Mouse (Mus musculus) testis, postnatal 14 days (tissue): ENCODE results near the gene Dtnb.

Experiments
- DNase-seq: peaks from one replicate; pipeline ENCODE4 v3.0.0; 2021; ENCODE audit warnings: low spot score

The Dtnb gene

GRCm38 (mm10) chr12:3732623-3733265, 160.6 kb downstream of the Dtnb start:
- no peak for DNase-seq

- DNase-seq: no peak
These were observed 161.1 kb downstream of the Dtnb start for GRCm38 (mm10) chr12:3733328-3733727.

- DNase-seq: no peak
These were observed 164.8 kb downstream of the Dtnb start for GRCm38 (mm10) chr12:3737009-3737408.

GRCm38 (mm10) chr12:3738741-3739529, 166.8 kb downstream of the Dtnb start:
- no peak for DNase-seq

- no peak for DNase-seq
These were observed 167.8 kb downstream of the Dtnb start for GRCm38 (mm10) chr12:3739749-3740704.

GRCm38 (mm10) chr12:3740705-3741081, 168.5 kb downstream of the Dtnb start:
- DNase-seq: no peak

GRCm38 (mm10) chr12:3745432-3746105, 173.4 kb downstream of the Dtnb start:
- DNase-seq: no peak

GRCm38 (mm10) chr12:3746369-3746768, 174.2 kb downstream of the Dtnb start:
- DNase-seq: no peak

GRCm38 (mm10) chr12:3747583-3747982, 175.4 kb downstream of the Dtnb start:
- no peak for DNase-seq

GRCm38 (mm10) chr12:3755522-3755921, 183.3 kb downstream of the Dtnb start:
- DNase-seq: no peak

- no peak for DNase-seq
These were observed 184.0 kb downstream of the Dtnb start for GRCm38 (mm10) chr12:3756216-3756615.

- no peak for DNase-seq
These were observed 185.9 kb downstream of the Dtnb start for GRCm38 (mm10) chr12:3758127-3758526.

GRCm38 (mm10) chr12:3759419-3759818, 187.2 kb downstream of the Dtnb start:
- no peak for DNase-seq

GRCm38 (mm10) chr12:3760876-3761590, 188.9 kb downstream of the Dtnb start:
- no peak for DNase-seq

GRCm38 (mm10) chr12:3761591-3762295, 189.6 kb downstream of the Dtnb start:
- no peak for DNase-seq

- DNase-seq: no peak
These were observed 192.1 kb downstream of the Dtnb start for GRCm38 (mm10) chr12:3764191-3764804.

GRCm38 (mm10) chr12:3767360-3767759, 195.2 kb downstream of the Dtnb start:
- DNase-seq: no peak

- no peak for DNase-seq
These were observed 196.2 kb downstream of the Dtnb start for GRCm38 (mm10) chr12:3768391-3768790.

- DNase-seq: no peak
These were observed 198.4 kb downstream of the Dtnb start for GRCm38 (mm10) chr12:3770546-3770945.

GRCm38 (mm10) chr12:3771080-3771479, 198.9 kb downstream of the Dtnb start:
- no peak for DNase-seq
